Mouse (Mus musculus): ENCODE results near the gene Zfp580.

- TF ChIP-seq POLR2A (IDR thresholded peaks at IDR 0.05; ENCODE audit: control insufficient read depth in 1 of 2, insufficient read depth in 1 of 2, low read depth in 1 of 2, low read length in 2 of 2, poor library complexity in 1 of 2) (peak in 1 of 2 experiments; percentile 50; a peak in 1 of 4 replicates), CTCF (IDR thresholded peaks at IDR 0.05 in 2 of 3, conservative IDR thresholded peaks at IDR 0.05 in 1 of 3; ENCODE audit: control insufficient read depth in 1 of 3, insufficient read depth in 1 of 3, low read depth in 2 of 3, low read length in 3 of 3, poor library complexity in 1 of 3, severe bottlenecking in 1 of 3) (no peak), CHD2 (IDR thresholded peaks at IDR 0.05; ENCODE audit: low read length) (no peak), GATA1 (IDR thresholded peaks at IDR 0.05; ENCODE audit: low read depth, low read length) (no peak), ZC3H11A (IDR thresholded peaks at IDR 0.05; ENCODE audit: low read depth, low read length) (no peak)
Observed at GRCm38 (mm10) chr7:5062360-5063001, 11.1 kb downstream of the Zfp580 start.
